Mouse (Mus musculus): ENCODE results near the gene Naa16. TPM values are rescaled to one million over a fixed set of nuclear protein-coding genes. Genes with fewer than 3 reads are reported as not detected.

Naa16 gene
- total RNA-seq, 1 experiment from 2014 or later: 51.9 TPM

GRCm38 (mm10) chr14:79283952-79284351 is 106.6 kb downstream of the Naa16 start:
- ATAC-seq (ENCODE audit: extremely low read depth, insufficient number of reproducible peaks, low FRiP score, poor library complexity, severe bottlenecking): no peak

- ATAC-seq (ENCODE audit: extremely low read depth, insufficient number of reproducible peaks, low FRiP score, poor library complexity, severe bottlenecking): no peak
These were observed 108.6 kb downstream of the Naa16 start for GRCm38 (mm10) chr14:79281894-79282553.

- ATAC-seq (ENCODE audit: extremely low read depth, insufficient number of reproducible peaks, low FRiP score, poor library complexity, severe bottlenecking): peak; percentile 25; the same call in 1 of the 2 replicates
These were observed 110.1 kb downstream of the Naa16 start for GRCm38 (mm10) chr14:79280456-79280855.

GRCm38 (mm10) chr14:79279494-79279893 is 111.1 kb downstream of the Naa16 start:
- no peak for ATAC-seq (ENCODE audit: extremely low read depth, insufficient number of reproducible peaks, low FRiP score, poor library complexity, severe bottlenecking)

- no peak for ATAC-seq (ENCODE audit: extremely low read depth, insufficient number of reproducible peaks, low FRiP score, poor library complexity, severe bottlenecking)
These were observed 111.7 kb downstream of the Naa16 start for GRCm38 (mm10) chr14:79278927-79279326.

- no peak for ATAC-seq (ENCODE audit: extremely low read depth, insufficient number of reproducible peaks, low FRiP score, poor library complexity, severe bottlenecking)
These were observed 112.7 kb downstream of the Naa16 start for GRCm38 (mm10) chr14:79277922-79278321.

GRCm38 (mm10) chr14:79275870-79276395 is 114.6 kb downstream of the Naa16 start:
- ATAC-seq (ENCODE audit: extremely low read depth, insufficient number of reproducible peaks, low FRiP score, poor library complexity, severe bottlenecking): no peak

- ATAC-seq (ENCODE audit: extremely low read depth, insufficient number of reproducible peaks, low FRiP score, poor library complexity, severe bottlenecking): no peak
These were observed 115.1 kb downstream of the Naa16 start for GRCm38 (mm10) chr14:79275441-79275840.

Other genes with a start within 250 kb of the Naa16 start
- gene Zfp957, start 143.4 kb downstream of the Naa16 start, total RNA-seq (2017): not detected in 2 replicates
- 20.3 and 20.8 TPM in 2 replicates for gene Rgcc, start 89.1 kb downstream of the Naa16 start, total RNA-seq (2017)
- gene Mtrf1, start 7.0 kb upstream of the Naa16 start, total RNA-seq (2017): 1.9 and 4.5 TPM in 2 replicates
- 27.3 and 32.1 TPM in 2 replicates for gene Kbtbd7, start 35.7 kb upstream of the Naa16 start, total RNA-seq (2017)
- 0.37 and 0.47 TPM in 2 replicates for gene Kbtbd6, start 61.1 kb upstream of the Naa16 start, total RNA-seq (2017)
- 216 and 249 TPM in 2 replicates for gene Elf1, start 90.4 kb upstream of the Naa16 start, total RNA-seq (2017)
- 64.7 and 66.0 TPM in 2 replicates for gene Wbp4, start 90.7 kb upstream of the Naa16 start, total RNA-seq (2017)
- gene Sugt1, start 196.9 kb upstream of the Naa16 start, total RNA-seq (2017): 48.2 and 101 TPM in 2 replicates

Measured in neutrophil, adult 5-6 weeks (primary cell).